Mouse (Mus musculus): ENCODE measurements around the gene Ccm2l.

Gene Ccm2l

DNA sequence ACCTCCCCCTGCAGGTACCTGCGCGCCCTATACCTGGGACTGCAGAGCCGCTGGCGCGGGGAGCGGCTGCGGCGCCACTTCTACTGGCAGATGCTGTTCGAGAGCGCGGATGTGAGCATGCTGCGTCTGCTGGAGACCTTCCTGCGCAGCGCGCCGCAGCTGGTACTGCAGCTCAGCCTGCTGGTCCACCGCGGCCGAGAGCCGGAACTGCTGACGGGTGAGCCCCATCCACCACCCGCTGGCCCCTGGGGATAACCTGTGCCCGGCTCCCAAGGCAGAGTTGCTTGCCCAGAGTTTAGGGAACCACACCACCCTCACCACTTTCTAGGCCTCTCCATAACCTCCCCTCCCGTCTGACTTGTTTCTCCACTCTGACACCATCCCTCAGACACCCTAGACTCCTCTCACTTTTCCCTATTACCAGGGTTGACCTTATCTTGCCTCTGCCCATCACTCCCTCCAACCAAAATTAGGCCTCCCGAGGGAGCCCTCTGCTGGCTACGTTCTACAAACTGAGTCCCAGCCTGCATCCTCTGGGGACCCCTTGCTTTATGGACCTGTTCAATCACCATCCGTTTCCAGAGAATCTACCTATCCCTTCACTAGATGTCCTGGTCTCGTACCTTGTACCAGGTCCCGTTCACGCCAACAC, 12.9 kb upstream of the Ccm2l start:
- no peak for DNase-seq (ENCODE audit: low read depth, low spot score)

DNA sequence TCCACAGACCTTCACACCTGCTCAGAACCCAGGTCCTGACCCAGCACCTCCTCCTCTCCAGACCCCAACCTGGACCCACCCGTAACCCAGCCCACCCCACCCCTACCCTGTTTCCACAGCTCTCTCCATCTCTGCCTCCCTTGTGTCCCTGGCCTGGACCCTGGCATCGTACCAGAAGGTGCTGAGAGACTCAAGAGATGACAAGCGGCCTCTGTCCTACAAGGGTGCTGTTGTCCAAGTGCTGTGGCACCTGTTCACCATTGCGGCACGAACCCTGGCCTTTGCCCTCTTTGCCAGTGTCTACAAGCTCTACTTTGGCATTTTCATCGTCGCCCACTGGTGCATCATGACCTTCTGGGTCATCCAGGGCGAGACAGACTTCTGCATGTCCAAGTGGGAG, 11.9 kb upstream of the Ccm2l start:
- DNase-seq (ENCODE audit: low read depth, low spot score) = no peak

DNA sequence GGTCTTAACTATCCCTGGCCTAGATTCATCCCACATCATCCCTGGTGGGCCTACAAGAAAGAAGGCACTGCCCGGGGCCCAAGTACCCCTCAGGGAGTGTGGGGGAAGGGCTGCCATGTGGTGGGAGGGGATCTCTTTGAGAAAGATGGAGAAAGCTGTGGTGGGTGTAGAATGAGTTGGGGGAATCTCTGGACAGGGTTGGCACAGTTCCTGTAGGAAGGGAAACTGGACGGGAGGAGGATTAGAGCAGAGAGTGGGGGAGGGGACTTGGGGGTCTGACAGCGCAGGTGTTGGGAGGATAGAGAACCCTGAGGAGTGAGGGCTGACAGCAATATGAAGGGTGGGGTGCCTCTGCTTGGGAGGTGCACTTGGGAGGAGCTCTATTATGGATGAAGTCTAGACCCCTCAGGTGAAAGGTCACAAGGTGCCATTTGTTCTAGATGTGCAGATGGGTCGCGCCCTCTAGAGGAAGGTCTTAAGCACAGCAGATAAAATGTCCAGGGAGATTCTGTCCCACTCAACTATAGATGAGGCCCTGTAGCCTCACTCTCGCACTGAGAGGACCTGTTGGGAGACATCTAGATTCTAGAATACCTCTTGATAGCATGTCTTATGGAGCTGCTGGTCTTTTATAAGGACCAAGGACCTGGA, 10.4 kb upstream of the Ccm2l start:
- DNase-seq (ENCODE audit: low read depth, low spot score) = no peak

DNA sequence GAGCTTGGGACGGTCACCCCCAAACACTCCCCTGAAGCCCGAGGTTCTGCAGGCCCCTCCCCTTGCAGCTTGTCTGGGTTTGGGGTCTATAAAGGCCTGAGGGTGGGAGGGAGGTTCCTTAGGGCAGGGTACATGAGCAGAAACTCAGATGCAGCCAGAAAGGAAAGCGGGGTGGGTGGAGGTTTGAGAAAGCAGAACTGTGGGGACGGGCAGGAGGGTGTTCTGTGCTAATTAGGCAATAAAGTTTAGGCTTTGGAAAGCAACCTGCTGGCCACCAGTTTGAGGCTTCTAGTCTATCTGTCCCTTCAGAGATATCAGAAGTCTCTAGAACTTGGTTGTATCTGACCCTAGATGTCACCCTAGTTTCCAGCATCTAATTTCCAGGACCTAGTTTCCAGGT, 7.4 kb upstream of the Ccm2l start:
- DNase-seq (ENCODE audit: low read depth, low spot score) = no peak

DNA sequence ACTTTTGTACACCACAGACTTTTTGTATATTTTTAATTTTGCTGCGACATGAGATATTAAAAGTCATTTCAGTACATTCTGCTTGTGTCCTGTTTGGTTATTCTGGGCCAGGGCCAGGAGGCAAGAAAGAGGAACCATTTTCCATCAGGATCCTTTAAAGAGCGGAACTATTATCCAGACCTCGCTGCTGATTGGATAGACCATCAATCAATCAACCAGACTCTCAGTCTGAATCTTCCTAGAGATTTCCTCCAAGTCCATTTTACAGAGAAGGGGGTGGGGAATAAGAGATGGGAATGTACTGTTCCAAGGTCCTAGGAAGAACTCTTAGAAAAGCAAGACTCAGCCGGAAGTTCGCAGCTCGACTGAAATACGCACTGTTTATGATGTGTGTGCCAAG, 5.5 kb upstream of the Ccm2l start:
- no peak for DNase-seq (ENCODE audit: low read depth, low spot score)

DNA sequence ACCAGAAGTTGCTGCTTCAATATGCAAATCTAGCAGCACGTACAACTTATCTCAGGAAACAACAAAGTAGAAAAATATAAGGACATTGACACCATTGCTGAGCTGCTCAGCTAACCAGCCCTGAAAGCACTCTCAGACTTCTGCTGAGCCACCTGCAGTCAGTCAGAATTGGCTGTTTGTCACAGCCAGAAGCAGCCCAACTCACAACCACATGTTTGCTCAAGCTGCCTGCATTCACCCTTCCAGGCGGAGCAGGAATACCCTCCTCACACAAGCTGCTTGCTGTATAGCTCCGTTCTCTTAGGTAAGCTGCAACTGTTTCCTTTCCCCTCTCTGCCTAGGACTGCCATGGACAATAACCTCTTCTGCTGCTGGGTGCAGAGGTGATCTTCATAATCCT, 2.4 kb upstream of the Ccm2l start:
- no peak for DNase-seq (ENCODE audit: low read depth, low spot score)

DNA sequence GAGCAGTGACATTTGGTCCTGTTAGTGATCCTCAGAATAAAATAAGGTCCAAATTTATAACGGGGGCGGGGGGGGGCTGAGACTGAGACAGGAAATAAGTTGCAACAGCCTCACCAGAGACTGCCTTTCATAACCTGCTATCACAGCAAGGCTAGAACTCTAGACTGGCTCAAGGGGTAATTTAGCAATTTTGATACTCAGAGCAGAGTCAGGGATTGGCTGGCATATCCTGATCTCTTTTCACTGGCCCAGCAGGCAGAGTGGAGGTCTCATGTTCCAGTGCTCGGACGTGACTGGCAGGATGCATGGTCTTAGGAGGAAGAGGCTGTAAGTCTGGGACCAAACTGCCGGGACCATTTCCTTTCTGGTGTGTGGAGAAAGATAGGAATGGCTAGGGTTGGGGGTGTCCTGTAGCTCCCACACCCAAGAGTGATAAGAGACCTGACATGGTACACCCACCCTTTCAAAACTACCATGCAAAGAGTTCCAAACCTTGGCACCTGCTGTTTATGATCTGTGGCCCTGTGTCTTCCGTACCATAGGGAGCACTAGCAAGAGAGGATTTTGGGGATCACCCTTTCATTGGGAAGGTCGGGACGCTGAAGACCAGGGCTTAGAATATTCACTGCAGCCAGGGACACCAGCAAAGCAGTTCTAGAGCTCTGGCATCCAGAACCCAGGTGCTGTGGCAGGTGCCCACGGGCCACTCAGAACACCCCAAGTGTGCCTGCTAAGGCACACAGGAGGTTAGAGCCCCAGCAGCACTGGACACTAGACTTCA, 1.4 kb upstream of the Ccm2l start:
- DNase-seq (ENCODE audit: low read depth, low spot score) = no peak

DNA sequence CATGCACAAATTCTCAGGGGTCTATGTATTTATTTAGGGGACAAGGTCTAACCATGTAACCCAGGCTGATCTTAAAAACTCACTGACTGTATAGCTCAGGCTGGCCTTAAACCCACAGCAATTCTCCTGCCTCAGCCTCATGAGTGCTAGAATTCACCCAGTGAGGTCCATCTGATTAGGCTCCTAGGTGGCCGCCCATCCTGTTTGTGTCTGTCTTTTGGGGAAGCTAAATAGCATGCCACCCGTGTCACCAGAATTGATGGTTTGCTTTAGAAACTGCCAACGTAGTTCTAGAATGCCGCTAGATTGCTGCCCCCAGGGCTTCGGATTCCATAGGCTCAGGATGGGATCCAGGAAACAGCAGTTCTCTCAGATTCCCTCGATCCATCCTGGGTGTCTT, 1.2 kb downstream of the Ccm2l start:
- no peak for DNase-seq (ENCODE audit: low read depth, low spot score)

DNA sequence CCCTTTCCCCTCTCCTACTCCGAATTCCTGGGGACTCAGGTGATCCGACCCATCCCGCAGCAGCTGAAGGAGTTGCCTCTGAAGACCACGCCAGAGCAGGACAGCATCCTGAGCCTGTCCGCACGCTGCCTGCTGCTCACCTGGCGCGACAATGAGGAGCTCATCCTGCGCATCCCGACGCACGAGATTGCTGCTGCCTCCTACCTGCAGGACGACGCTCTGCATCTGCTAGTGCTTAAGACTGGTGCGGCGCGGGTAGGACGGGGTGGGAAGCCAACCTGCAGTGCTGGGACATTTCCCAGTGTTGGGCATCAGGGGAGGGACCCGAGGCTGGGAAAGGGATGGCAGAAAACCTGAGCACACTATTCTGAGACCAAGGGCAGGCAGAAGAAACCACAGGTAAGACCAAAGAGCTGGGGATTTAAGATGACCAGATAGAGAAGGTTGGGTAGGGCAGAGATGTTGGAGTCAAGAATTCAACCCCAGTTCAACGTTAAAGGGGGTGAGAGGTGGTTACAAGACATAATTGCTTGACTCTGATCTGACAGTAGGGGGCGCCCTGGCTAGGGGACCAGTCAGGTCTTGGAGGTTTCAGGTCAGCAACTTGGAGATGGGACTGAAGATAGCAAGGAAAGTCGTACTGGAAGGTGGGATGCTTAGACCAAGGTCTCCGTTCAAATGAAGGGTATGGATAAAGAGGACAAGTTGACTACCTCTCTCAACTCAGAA, 5.2 kb downstream of the Ccm2l start:
- DNase-seq (ENCODE audit: low read depth, low spot score) = no peak

DNA sequence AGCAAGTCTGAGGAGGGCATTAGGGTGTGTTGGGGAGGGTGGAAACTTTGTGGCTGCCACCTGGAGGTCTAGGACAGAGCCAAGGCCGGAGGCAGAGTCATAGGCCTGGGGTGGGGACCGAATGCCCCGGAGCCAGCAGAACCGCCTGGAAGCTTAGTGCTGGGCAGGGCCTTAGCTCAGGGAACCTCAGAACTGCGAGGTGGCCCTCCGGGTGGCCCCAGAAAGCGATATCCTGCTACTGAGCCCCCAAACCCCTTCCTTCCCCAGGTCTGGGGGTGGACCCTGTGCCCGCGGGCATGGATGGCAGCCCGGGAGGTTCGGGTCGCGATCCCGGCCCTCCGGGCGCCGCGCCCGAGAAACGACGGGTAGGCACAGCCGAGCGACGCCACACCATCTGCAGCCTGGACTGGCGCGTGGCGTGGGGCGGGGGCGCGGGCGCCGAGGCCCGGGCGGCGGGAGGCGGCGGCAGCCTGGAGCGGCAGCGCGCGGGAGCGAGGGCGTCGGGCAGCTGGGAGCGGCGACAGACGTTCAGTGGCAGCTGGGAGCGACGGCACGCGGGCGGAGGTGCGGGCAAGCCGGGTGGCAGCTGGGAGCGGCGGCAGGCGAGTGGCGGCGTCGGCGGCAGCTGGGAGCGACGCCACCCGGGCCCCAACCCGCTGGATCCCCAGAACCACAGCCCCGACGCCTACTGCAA, 5.9 kb downstream of the Ccm2l start:
- DNase-seq (ENCODE audit: low read depth, low spot score) = no peak

DNA sequence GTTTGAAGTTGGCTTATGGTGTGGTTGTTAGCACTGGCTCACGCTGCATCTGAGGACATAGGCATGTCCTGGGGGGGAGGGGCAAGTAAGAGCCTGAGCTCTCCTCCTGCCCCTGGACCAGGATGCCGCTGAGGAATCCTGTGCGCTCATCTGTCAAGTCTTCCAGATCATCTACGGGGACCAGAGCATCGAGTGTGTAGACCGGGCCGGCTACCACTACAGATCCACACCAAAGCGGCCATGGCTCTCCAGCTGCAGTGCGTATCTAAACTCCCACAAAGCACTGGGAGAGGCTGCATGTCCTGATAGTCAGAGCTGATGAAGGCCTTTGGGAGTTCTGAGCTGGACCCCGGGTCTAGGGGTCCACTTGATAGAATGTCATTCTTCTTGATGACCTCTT, 8.9 kb downstream of the Ccm2l start:
- DNase-seq (ENCODE audit: low read depth, low spot score) = no peak

DNA sequence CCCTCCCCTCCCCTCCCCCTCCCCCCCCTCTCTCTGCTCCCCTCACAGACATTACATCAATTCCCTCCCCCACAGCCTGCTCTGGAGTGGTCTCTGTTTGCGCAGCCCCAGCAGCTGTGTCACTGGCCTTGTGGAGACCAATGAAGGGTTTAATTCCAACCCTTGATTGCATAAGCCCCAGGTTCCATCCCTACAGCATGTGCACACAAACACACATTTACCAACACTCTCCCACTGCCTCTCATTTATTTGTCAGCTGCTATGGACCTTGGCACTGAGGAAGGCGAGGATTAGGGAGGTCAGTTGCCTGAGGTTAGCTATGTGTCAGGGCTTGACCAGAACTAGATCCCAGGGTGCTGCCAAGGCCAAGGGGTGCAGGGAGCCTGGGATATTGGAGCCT, 10.2 kb downstream of the Ccm2l start:
- DNase-seq (ENCODE audit: low read depth, low spot score) = no peak

DNA sequence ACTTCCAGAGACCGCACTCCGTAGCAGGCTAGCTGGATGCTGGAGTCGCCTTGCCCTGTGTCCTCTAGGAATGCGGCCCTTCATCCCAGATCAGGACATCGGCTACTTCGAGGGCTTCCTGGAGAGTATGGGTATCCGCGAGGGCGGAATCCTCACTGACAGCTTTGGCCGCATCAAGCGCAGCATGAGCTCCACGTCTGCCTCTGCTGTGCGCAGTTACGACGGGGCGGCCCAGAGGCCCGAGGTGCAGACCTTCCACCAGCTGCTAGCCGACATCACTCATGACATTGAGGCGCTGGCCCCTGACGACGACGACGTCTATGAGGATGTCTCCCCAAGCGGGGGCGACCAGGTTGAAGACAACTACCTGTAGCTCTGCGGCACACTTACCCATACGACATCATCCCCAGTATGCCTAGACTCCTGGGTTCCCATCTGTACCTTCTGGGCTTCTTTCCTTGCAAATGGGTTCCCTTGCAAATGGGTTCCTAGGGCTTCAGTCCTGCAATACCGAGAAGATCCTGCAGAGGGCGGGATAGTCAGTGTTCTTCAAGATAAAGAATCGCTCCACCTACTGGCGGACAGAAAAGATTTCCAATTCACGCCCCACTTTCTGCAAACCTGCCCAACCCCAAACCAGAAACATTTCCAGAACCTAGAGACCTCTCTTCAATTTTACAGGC, 15.2 kb downstream of the Ccm2l start:
- peak; percentile 74 for DNase-seq (ENCODE audit: low read depth, low spot score)

DNA sequence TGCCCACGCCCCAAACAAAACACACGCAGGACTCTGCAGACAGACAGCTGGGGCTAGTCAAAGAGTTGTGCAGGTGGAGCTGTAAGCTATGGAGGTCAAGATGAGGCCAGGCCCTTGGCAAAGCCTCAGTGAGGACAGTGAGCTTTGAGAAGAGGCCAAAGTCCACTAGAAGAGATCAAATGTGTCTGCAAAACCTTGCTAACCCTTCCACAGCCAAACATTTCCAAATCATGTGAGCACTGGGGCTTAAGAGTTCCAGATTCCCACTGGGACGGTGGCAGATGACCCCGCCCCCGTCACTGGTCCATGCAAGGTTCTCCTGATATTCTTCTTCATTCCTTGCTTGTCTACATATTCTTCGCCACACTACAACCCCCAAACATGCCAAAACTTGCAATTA, 16.1 kb downstream of the Ccm2l start:
- no peak for DNase-seq (ENCODE audit: low read depth, low spot score)

DNA sequence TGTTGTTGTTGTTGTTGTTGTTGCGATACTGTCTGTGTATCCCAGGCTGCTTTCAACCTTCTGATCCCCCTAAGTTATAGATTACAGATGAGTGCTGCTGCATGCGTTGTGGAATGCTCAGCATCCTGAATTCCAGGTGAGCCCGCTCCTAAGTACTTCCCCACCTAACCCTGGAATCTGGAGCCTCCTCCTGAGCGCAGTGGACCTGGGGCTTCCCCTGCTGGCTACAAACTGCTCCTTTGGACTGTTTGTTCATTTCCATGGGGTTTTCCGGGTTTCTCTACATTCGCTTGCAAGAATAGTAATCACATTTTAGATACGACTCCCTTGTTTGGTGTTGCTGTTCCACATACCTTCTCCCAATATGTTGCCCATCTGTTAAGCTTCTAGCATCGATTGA, 17.5 kb downstream of the Ccm2l start:
- no peak for DNase-seq (ENCODE audit: low read depth, low spot score)

DNA sequence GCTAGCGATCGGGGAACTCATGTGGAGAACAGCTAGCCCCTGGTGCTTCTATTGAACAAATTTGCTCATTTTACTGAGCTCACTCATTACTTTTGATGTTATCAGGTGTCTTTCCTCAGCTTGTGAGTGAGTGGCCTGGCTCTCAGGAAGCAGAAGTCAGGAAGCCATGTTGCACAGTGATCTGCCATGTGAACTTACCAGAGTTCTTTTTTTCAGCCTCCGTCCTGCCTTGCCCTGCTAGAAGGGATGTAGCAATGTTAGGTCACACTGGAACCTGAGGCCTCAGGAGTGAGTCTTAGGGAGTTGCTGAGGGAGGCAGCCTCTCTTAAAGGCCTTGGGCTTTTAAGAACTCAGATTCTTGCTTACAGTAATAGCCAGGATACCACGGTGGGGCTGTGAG, 18.1 kb downstream of the Ccm2l start:
- no peak for DNase-seq (ENCODE audit: low read depth, low spot score)

DNA sequence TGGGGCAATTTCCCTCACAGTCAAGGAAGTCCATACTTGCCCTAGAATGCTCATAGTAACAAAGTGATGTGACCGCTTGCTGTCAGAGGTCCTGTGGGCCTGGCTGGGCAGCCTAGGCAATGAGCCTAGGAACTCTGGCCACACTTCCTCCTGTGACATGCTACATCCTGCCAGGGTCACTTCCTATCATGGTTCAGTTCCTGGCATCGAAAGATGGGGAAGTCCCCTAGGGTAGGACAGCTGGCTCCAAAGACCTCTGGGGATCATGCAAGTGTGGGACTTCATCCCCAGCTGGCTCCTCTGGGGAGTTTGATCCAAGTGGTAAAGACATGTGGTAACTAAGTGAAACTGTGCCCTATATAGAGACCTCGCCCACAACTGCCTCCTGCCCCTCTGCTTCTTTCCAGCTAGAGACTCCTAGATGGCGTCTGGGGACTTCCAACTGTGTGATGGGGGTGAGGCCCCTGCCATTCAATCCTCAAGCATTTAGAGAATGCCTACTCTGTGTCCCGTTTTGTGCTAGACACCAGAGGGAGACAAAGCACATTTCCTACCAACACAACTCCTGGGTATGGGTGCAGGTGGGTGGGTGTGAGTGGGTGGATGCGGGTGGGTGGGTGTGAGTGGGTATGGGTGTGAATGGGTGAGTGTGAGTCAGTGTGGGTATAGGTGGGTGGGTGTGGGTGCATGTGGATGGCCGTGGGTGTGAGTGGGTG, 18.7 kb downstream of the Ccm2l start:
- no peak for DNase-seq (ENCODE audit: low read depth, low spot score)

DNA sequence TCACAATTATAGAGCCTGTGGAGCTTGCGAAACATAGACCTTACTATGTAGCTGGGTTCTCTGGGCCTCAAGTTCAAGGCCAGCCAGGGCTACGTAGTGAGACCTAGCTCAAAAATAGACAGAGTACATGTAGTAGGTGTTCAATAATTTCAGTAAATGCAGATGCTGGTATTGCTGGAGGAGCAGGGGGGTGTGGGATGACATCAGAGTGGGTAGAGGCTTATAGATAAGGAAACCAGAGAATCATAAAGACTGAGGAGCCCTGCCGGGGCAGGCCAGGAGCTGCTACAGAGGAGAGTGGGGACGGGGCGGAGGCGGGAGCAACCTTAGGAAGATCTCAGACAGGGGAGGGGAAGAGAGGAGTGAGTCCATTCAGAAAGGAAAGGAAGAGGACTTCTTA, 19.8 kb downstream of the Ccm2l start:
- DNase-seq (ENCODE audit: low read depth, low spot score) = no peak

DNA sequence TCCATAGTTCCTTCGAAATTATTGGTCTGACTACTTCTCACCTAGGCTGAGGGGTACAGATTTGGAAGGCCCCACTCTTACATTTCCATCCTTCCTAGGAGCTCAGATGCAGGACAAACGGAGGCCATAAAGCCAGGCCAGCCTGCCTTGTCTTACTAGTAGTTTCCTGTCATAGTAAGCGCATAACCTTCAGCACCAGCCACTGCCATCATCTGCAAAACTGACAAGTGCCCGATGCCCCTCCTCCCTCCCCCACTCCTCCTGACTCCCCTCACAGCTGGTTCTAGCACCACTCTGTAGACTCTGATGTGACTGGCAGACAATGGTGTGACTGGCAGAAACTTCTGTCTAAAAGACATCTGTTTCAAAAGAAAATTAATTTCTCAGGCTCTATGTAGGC, 20.4 kb downstream of the Ccm2l start:
- no peak for DNase-seq (ENCODE audit: low read depth, low spot score)

DNA sequence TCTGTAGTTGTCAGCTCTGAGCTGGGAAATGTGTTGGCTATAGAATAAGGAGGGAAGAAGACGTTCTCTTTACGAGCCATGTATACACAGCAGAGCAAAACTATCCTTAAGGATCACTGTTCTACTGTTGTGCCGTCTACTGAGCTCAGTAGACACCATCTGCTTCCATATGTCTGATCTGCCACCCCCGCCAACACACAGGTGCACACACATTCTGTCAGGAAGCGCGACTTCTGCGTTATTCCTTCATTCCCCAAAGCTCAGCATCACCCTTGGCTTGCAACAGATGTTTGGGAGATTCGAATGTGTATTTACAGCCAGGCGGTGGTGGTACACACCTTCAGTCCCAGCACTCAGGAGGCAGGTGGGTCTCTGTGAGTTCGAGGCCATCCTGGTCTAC, 21.3 kb downstream of the Ccm2l start:
- DNase-seq (ENCODE audit: low read depth, low spot score) = no peak

DNA sequence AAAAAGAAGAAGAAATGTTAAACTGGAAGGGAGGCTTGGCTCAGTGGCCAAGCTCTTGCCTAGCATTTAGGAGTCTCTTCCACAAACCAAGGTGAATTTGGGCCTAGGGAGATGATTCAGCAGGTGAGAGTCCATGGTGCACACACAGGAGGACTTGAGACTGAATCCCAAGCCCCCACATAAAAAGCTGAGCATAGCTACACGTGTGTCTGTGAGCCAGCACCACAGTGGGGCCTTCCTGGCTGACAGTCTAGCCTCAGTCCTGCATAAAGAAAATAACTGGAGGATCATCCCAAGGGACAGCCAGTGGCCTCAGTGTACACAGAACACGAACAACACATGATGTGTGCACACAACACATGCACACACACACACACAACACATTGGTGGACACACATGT, 23.6 kb downstream of the Ccm2l start:
- no peak for DNase-seq (ENCODE audit: low read depth, low spot score)

Data from WW6 (cell line).